Mouse (Mus musculus) midbrain, embryonic 13.5 days (tissue): ENCODE data around the gene Entpd5. TPM values are rescaled to one million over a fixed set of nuclear protein-coding genes. Genes with fewer than 3 reads are reported as not detected.

Source experiments
- ATAC-seq: fragments of 200-750 bp; cut with Nextera tagmentation; 2 replicates; pipeline ENCODE4 v1.8.0; 2017; ENCODE audit warnings: mild to moderate bottlenecking, moderate TSS enrichment, moderate library complexity
- H3K27ac ChIP-seq: fragments of 300-500 bp; sonication (generic); 2 replicates; pipeline ENCODE4 v1.5.1; 2015; ENCODE audit warnings: inconsistent platforms, mild to moderate bottlenecking, moderate library complexity
- H3K27me3 ChIP-seq: fragments of 300-500 bp; sonication (generic); 2 replicates; pipeline ENCODE4 v1.6.1; 2015; ENCODE audit warnings: mild to moderate bottlenecking, inconsistent platforms
- H3K36me3 ChIP-seq: fragments of 300-500 bp; sonication (generic); 2 replicates; pipeline ENCODE4 v1.6.1; 2015; ENCODE audit warnings: mild to moderate bottlenecking, inconsistent platforms
- H3K4me1 ChIP-seq: fragments of 300-500 bp; sonication (generic); replicated peaks from 2 replicates; pipeline ENCODE4 v1.6.1; 2015; ENCODE audit warnings: inconsistent platforms
- H3K4me2 ChIP-seq: fragments of 300-500 bp; sonication (generic); replicated peaks from 2 replicates; pipeline ENCODE4 v1.6.1; 2015; ENCODE audit warnings: moderate library complexity, mild to moderate bottlenecking, inconsistent platforms
- H3K4me3 ChIP-seq: fragments of 300-500 bp; sonication (generic); replicated peaks from 2 replicates; pipeline ENCODE4 v1.5.1; 2015; ENCODE audit warnings: mild to moderate bottlenecking, inconsistent platforms
- H3K9ac ChIP-seq: fragments of 300-500 bp; sonication (generic); replicated peaks from 2 replicates; pipeline ENCODE4 v1.6.1; 2015; ENCODE audit warnings: mild to moderate bottlenecking, inconsistent platforms
- H3K9me3 ChIP-seq: fragments of 300-500 bp; sonication (generic); 2 replicates; pipeline ENCODE4 v1.6.1; 2016; ENCODE audit warnings: mild to moderate bottlenecking, inconsistent platforms
- WGBS: fragments of 180-500 bp; shearing (Covaris S2); methylation state at CpG from one replicate; pipeline ENCODE4 v1.1.7; 2015; 5-methylcytosine and 5-hydroxymethylcytosine counted together
- polyA plus RNA-seq: library from polyadenylated mRNA; unstranded; fragments of >200 nt; fragmentation: Nextera tagmentation; extraction: Ambion mirVana; gene quantifications from 2 replicates; pipeline ENCODE4 v1.2.1, GENCODE M21; 2015

The Entpd5 gene
- polyA plus RNA-seq, 1 experiment from 2014 or later: 9.9 TPM

- no peaks in the 10 kb centered on the region for H3K4me1 ChIP-seq
- H3K36me3 ChIP-seq: no peaks in the 10 kb centered on the region
- ATAC-seq: no peak
- no peaks in the 10 kb centered on the region for H3K27me3 ChIP-seq
- no peak overlapping the region for H3K9ac ChIP-seq
- no peaks in the 10 kb centered on the region for H3K9me3 ChIP-seq
- no peak overlapping the region for H3K4me3 ChIP-seq
- H3K27ac ChIP-seq: no peak overlapping the region
- no peak overlapping the region for H3K4me2 ChIP-seq
Measured at GRCm38 (mm10) chr12:84397685-84398084, 11.1 kb downstream of the Entpd5 start.

- Histone ChIP-seq H3K27ac (no peak overlapping the region), H3K4me3 (no peak overlapping the region), H3K27me3 (no peaks in the 10 kb centered on the region), H3K9me3 (no peaks in the 10 kb centered on the region), H3K4me1 (no peaks in the 10 kb centered on the region), H3K9ac (no peak overlapping the region), H3K4me2 (no peak overlapping the region), H3K36me3 (no peaks in the 10 kb centered on the region)
- 90% methylated on average over 14 of the region's 14 CpGs for WGBS
- no peak for ATAC-seq
Measured at GRCm38 (mm10) chr12:84396947-84397679, 11.7 kb downstream of the Entpd5 start.

GRCm38 (mm10) chr12:84393847-84394246 lies 15.0 kb downstream of the Entpd5 start:
- Histone ChIP-seq H3K9ac (no peak overlapping the region), H3K4me1 (no peaks in the 10 kb centered on the region), H3K9me3 (no peaks in the 10 kb centered on the region), H3K27me3 (no peaks in the 10 kb centered on the region), H3K36me3 (no peaks in the 10 kb centered on the region), H3K4me2 (no peak overlapping the region), H3K4me3 (no peak overlapping the region), H3K27ac (no peak overlapping the region)
- no peak for ATAC-seq
- WGBS: 95% methylated on average over 5 of the region's 5 CpGs

GRCm38 (mm10) chr12:84392681-84393080 lies 16.1 kb downstream of the Entpd5 start:
- Histone ChIP-seq H3K27me3 (no peaks in the 10 kb centered on the region), H3K4me1 (no peaks in the 10 kb centered on the region), H3K27ac (no peak overlapping the region), H3K36me3 (no peaks in the 10 kb centered on the region), H3K4me2 (no peak overlapping the region), H3K4me3 (no peak overlapping the region), H3K9me3 (no peaks in the 10 kb centered on the region), H3K9ac (no peak overlapping the region)
- 97% methylated on average over 4 of the region's 4 CpGs for WGBS
- no peak for ATAC-seq

GRCm38 (mm10) chr12:84390336-84390735 lies 18.5 kb downstream of the Entpd5 start:
- H3K4me3 ChIP-seq: no peak overlapping the region
- no peak overlapping the region for H3K9ac ChIP-seq
- no peaks in the 10 kb centered on the region for H3K9me3 ChIP-seq
- 95% methylated on average over 6 of the region's 6 CpGs for WGBS
- no peaks in the 10 kb centered on the region for H3K4me1 ChIP-seq
- no peak overlapping the region for H3K27ac ChIP-seq
- ATAC-seq: no peak
- H3K4me2 ChIP-seq: no peak overlapping the region
- no peaks in the 10 kb centered on the region for H3K36me3 ChIP-seq
- no peaks in the 10 kb centered on the region for H3K27me3 ChIP-seq

- Histone ChIP-seq H3K36me3 (peaks cover 5% of the 10 kb centered on the region; the same call in 1 of the 2 replicates), H3K9me3 (no peaks in the 10 kb centered on the region), H3K4me1 (no peaks in the 10 kb centered on the region), H3K4me3 (no peak overlapping the region), H3K9ac (no peak overlapping the region), H3K27me3 (no peaks in the 10 kb centered on the region), H3K27ac (no peak overlapping the region), H3K4me2 (no peak overlapping the region)
- 77% methylated on average over 14 of the region's 14 CpGs for WGBS
- ATAC-seq: no peak
Measured at GRCm38 (mm10) chr12:84388774-84389400, 19.9 kb downstream of the Entpd5 start.

GRCm38 (mm10) chr12:84388097-84388496 lies 20.7 kb downstream of the Entpd5 start:
- no peaks in the 10 kb centered on the region for H3K4me1 ChIP-seq
- no peak overlapping the region for H3K27ac ChIP-seq
- H3K36me3 ChIP-seq: peaks cover 5% of the 10 kb centered on the region; the same call in 1 of the 2 replicates
- no peak overlapping the region for H3K4me2 ChIP-seq
- H3K27me3 ChIP-seq: no peaks in the 10 kb centered on the region
- 87% methylated on average over 8 of the region's 8 CpGs for WGBS
- H3K9me3 ChIP-seq: no peaks in the 10 kb centered on the region
- H3K9ac ChIP-seq: no peak overlapping the region
- H3K4me3 ChIP-seq: no peak overlapping the region
- ATAC-seq: no peak

- H3K9me3 ChIP-seq: no peaks in the 10 kb centered on the region
- H3K4me2 ChIP-seq: no peak overlapping the region
- H3K27ac ChIP-seq: no peak overlapping the region
- H3K36me3 ChIP-seq: peaks cover 5% of the 10 kb centered on the region; the same call in 1 of the 2 replicates
- no peaks in the 10 kb centered on the region for H3K27me3 ChIP-seq
- H3K4me3 ChIP-seq: no peak overlapping the region
- no peak for ATAC-seq
- H3K9ac ChIP-seq: no peak overlapping the region
- H3K4me1 ChIP-seq: no peaks in the 10 kb centered on the region
- WGBS: 89% methylated on average over 4 of the region's 4 CpGs
Measured at GRCm38 (mm10) chr12:84385408-84385807, 23.4 kb downstream of the Entpd5 start.

GRCm38 (mm10) chr12:84384644-84385081 lies 24.2 kb downstream of the Entpd5 start:
- peaks cover 5% of the 10 kb centered on the region; the same call in 1 of the 2 replicates for H3K36me3 ChIP-seq
- no peak overlapping the region for H3K4me2 ChIP-seq
- no peak for ATAC-seq
- no peak overlapping the region for H3K27ac ChIP-seq
- no peaks in the 10 kb centered on the region for H3K9me3 ChIP-seq
- H3K4me3 ChIP-seq: no peak overlapping the region
- H3K9ac ChIP-seq: no peak overlapping the region
- H3K27me3 ChIP-seq: no peaks in the 10 kb centered on the region
- no peaks in the 10 kb centered on the region for H3K4me1 ChIP-seq
- 90% methylated on average over 5 of the region's 5 CpGs for WGBS

- Histone ChIP-seq H3K9ac (no peak overlapping the region), H3K4me2 (no peak overlapping the region), H3K9me3 (no peaks in the 10 kb centered on the region), H3K4me3 (no peak overlapping the region), H3K27ac (no peak overlapping the region), H3K4me1 (no peaks in the 10 kb centered on the region), H3K27me3 (no peaks in the 10 kb centered on the region), H3K36me3 (peaks cover 12% of the 10 kb centered on the region)
- WGBS: 92% methylated on average over 4 of the region's 4 CpGs
- ATAC-seq: no peak
Measured at GRCm38 (mm10) chr12:84382369-84382768, 26.5 kb downstream of the Entpd5 start.

GRCm38 (mm10) chr12:84373831-84374481 lies 34.9 kb downstream of the Entpd5 start:
- ATAC-seq: no peak
- WGBS: 90% methylated on average over 6 of the region's 6 CpGs
- peaks cover 62% of the 10 kb centered on the region for H3K36me3 ChIP-seq
- no peak overlapping the region for H3K4me2 ChIP-seq
- no peak overlapping the region for H3K4me3 ChIP-seq
- no peaks in the 10 kb centered on the region for H3K4me1 ChIP-seq
- H3K9me3 ChIP-seq: no peaks in the 10 kb centered on the region
- no peak overlapping the region for H3K9ac ChIP-seq
- H3K27ac ChIP-seq: no peak overlapping the region
- H3K27me3 ChIP-seq: no peaks in the 10 kb centered on the region

GRCm38 (mm10) chr12:84371647-84372046 lies 37.2 kb downstream of the Entpd5 start:
- no peaks in the 10 kb centered on the region for H3K4me1 ChIP-seq
- no peak overlapping the region for H3K9ac ChIP-seq
- H3K27ac ChIP-seq: no peak overlapping the region
- peaks cover 75% of the 10 kb centered on the region for H3K36me3 ChIP-seq
- 94% methylated on average over 5 of the region's 5 CpGs for WGBS
- no peaks in the 10 kb centered on the region for H3K27me3 ChIP-seq
- H3K4me3 ChIP-seq: no peak overlapping the region
- H3K4me2 ChIP-seq: no peak overlapping the region
- H3K9me3 ChIP-seq: no peaks in the 10 kb centered on the region
- no peak for ATAC-seq
